Comparison of ENCODE assay signal across 9 mouse cellular contexts in genomic region chr2:73427293-73427692, GRCm38 (mm10). TPM values are rescaled to one million over a fixed set of nuclear protein-coding genes. Genes with fewer than 3 reads are reported as not detected.
A peak's percentile ranks its signal among the peaks of the same experiment; 100 is the strongest.
DNase-seq lines count a peak whose midpoint lies in the region; ATAC-seq lines count a peak whose summit lies in the region.
"Had no signal": no experiment of that assay in that cellular context is flagged by ENCODE, and none has a peak within 500 bp of the region (broad histone marks: within the 10 kb centered on the region; RNA-seq: fewer than 3 reads in every experiment).

No protein-coding gene starts in this region.

- no peak for ATAC-seq in heart, embryonic 11.5 days (replicated peaks; ENCODE audit: insufficient number of reproducible peaks, low FRiP score, low TSS enrichment)
- 0 out of 2 replicates have a peak, but pooled peaks have one; percentile 51 for ATAC-seq in liver, embryonic 12.5 days
- ATAC-seq in frontal cortex, adult (ENCODE audit: low TSS enrichment): no peak

- H3K9me3 ChIP-seq in heart, embryonic 11.5 days (replicated peaks; ENCODE audit: control insufficient read depth, low read length): no peaks in the 10 kb centered on the region
- no peaks in the 10 kb centered on the region for H3K9me3 ChIP-seq in liver, embryonic 12.5 days (replicated peaks)
- H3K9me3 ChIP-seq: liver, embryonic 15.5 days had no signal

- no peaks in the 10 kb centered on the region for H3K27me3 ChIP-seq in heart, embryonic 11.5 days (ENCODE audit: control insufficient read depth, insufficient read depth, low read length)
- 0 out of 2 replicates have a peak, but pooled peaks cover 2% of the 10 kb centered on the region for H3K27me3 ChIP-seq in liver, embryonic 12.5 days (replicated peaks)

- no peaks in the 10 kb centered on the region; the same call in 1 of the 2 replicates for H3K36me3 ChIP-seq in heart, embryonic 11.5 days (ENCODE audit: control insufficient read depth, insufficient read depth, low read length)
- peaks cover 6% of the 10 kb centered on the region; the same call in 1 of the 2 replicates for H3K36me3 ChIP-seq in liver, embryonic 12.5 days

- 34% methylated on average over 1 of the region's 1 CpGs for WGBS in heart, embryonic 11.5 days (ENCODE audit: insufficient replicate concordance)
- 17% methylated on average over 1 of the region's 1 CpGs for WGBS in liver, embryonic 12.5 days (ENCODE audit: insufficient replicate concordance)

- intact Hi-C loops in gastrocnemius, postnatal 14 days (cut with DNase I; ENCODE audit: low total_unique reads): no loop called here

- no peak overlapping the region for H3K9ac ChIP-seq in heart, embryonic 11.5 days (ENCODE audit: low read depth, low read length)
- no peak overlapping the region for H3K9ac ChIP-seq in liver, embryonic 12.5 days
- H3K9ac ChIP-seq: liver, embryonic 15.5 days had no signal

- H3K4me2 ChIP-seq in heart, embryonic 11.5 days: no peak overlapping the region
- H3K4me2 ChIP-seq in liver, embryonic 12.5 days: no peak overlapping the region
- H3K4me2 ChIP-seq: liver, embryonic 15.5 days had no signal

- peaks cover 6% of the 10 kb centered on the region; the same call in 1 of the 2 replicates for H3K4me1 ChIP-seq in heart, embryonic 11.5 days (ENCODE audit: control insufficient read depth, insufficient read depth, low read length)
- peaks cover 6% of the 10 kb centered on the region; the same call in 1 of the 2 replicates for H3K4me1 ChIP-seq in liver, embryonic 12.5 days
- H3K4me1 ChIP-seq: liver, embryonic 15.5 days had no signal

- no peak overlapping the region for H3K4me3 ChIP-seq in heart, embryonic 11.5 days (ENCODE audit: low read depth, low read length)
- H3K4me3 ChIP-seq in liver, embryonic 12.5 days: no peak overlapping the region
- H3K4me3 ChIP-seq: liver, embryonic 15.5 days had no signal

- peak; percentile 39 to 43 for DNase-seq in heart, adult 18-20 months
- peak; percentile 71 for DNase-seq in CD4-positive, CD25-positive, alpha-beta regulatory T cell, adult 2 months (ENCODE audit: low read depth, low spot score)
- DNase-seq in adrenal gland, postnatal 36 days: peak; percentile 37 to 54
- peak; percentile 30 for DNase-seq in gastrocnemius, postnatal 14 days
- peak; percentile 37 to 67 for DNase-seq in spleen, postnatal 10 days (ENCODE audit: low spot score in 2 of 2)

- no peak overlapping the region for H3K27ac ChIP-seq in heart, embryonic 11.5 days (ENCODE audit: low read depth, low read length)
- no peak overlapping the region for H3K27ac ChIP-seq in liver, embryonic 12.5 days
- H3K27ac ChIP-seq: liver, embryonic 15.5 days had no signal

RNA-seq across cellular contexts. Expression of gene Gpr155, which starts 40.9 kb away (rescaled TPM):
- total RNA-seq in heart, adult 18-20 months (2021): 10 to 100 TPM; 10.3 to 13.4 TPM
- polyA plus RNA-seq in heart, embryonic 11.5 days (2014; fragmentation: Nextera tagmentation; extraction: Ambion mirVana): 4.9 and 5.8 TPM in 2 replicates
- 1 to 10 TPM; 5.3 to 6.0 TPM for total RNA-seq in adrenal gland, postnatal 36 days (2021)
- 10 to 100 TPM; 10.9 to 12.0 TPM for total RNA-seq in gastrocnemius, postnatal 14 days (2021)
- 8.7 and 9.2 TPM in 2 replicates for polyA plus RNA-seq in liver, embryonic 12.5 days (2016; fragmentation: Nextera tagmentation; extraction: Ambion mirVana)
